Mouse (Mus musculus): ENCODE data around the gene Gm3448. TPM values are rescaled to one million over a fixed set of nuclear protein-coding genes. Genes with fewer than 3 reads are reported as not detected.
A peak's percentile ranks its signal among the peaks of the same experiment; 100 is the strongest.

Gm3448 gene
- total and polyA plus RNA-seq, 3 experiments, result 2.0 to 4.2 (median 3.8) TPM

- dilution Hi-C loops (cut with MboI; ENCODE audit: extremely low pct_ligation_motif_present, extremely low pct_unique_long_range_greater_than_20kb, low sequenced_read_pairs), result no loop called here
- H3K79me2 ChIP-seq (replicated peaks; ENCODE audit: control insufficient read depth, extremely low read depth, insufficient read depth, poor library complexity, severe bottlenecking), result peaks cover 64% of the 10 kb centered on the region
- DNase-seq (ENCODE audit: extremely low read depth), result peak; percentile 83
Observed at GRCm38 (mm10) chr17:14953452-14953851, 87.9 kb downstream of the Gm3448 start.

DNA sequence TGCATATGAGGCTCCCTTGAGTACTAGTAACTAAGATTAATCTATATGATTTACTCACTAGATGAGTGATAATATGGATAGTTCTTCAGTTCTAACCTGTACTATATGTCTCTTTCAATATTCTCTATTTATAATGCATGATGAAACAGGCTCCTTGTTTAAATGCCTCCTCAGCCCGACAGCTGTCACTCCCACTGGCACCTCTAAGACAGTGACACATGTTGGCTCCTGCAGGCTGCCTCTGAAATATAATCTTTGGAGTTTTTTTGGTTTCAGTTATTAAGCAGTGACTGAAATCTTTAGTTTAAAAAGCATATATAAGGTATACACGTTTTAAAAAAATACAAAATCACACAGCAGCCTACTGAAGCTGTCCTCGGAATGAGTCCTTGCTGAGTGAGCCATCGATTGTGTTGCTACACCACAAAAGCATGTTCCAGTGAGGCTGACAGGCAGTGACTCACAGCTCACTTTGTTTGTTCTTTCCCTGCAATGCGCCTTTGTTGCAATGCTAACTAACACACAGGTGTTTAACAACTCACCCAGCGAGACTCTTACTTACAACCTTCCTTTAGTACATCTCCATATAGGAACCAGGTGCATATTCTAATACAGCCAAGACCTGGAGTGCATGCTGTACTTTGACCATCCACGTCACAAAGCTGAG is 92.0 kb downstream of the Gm3448 start:
- dilution Hi-C loops (cut with MboI; ENCODE audit: extremely low pct_ligation_motif_present, extremely low pct_unique_long_range_greater_than_20kb, low sequenced_read_pairs) (no loop called here), in situ Hi-C loops (cut with MboI; ENCODE audit: low pct_ligation_motif_present, low pct_unique_long_range_greater_than_20kb, low sequenced_read_pairs) (no loop called here)
- TF ChIP-seq SIN3A (IDR thresholded peaks at IDR 0.05; ENCODE audit: low read length) (no peak), SMC3 (IDR thresholded peaks at IDR 0.05; ENCODE audit: low read depth, low read length) (no peak), RAD21 (IDR thresholded peaks at IDR 0.05; ENCODE audit: low read depth, low read length) (no peak), MYC (IDR thresholded peaks at IDR 0.05; ENCODE audit: low read depth, low read length) (no peak), ELF1 (IDR thresholded peaks at IDR 0.05; ENCODE audit: low read depth, low read length) (no peak), JUND (conservative IDR thresholded peaks at IDR 0.05; ENCODE audit: low read depth, low read length) (no peak), NRF1 (IDR thresholded peaks at IDR 0.05; ENCODE audit: low read depth, low read length) (no peak), IRF4 (IDR thresholded peaks at IDR 0.05; ENCODE audit: low read depth, low read length) (no peak), CTCF (conservative IDR thresholded peaks at IDR 0.05 in 1 of 2, IDR thresholded peaks at IDR 0.05 in 1 of 2; ENCODE audit: low read depth in 2 of 2, low read length in 2 of 2) (no peak), EP300 (IDR thresholded peaks at IDR 0.05; ENCODE audit: low read length) (no peak), CHD2 (IDR thresholded peaks at IDR 0.05; ENCODE audit: low read length) (no peak), USF2 (conservative IDR thresholded peaks at IDR 0.05; ENCODE audit: low read depth, low read length) (no peak), NELFE (IDR thresholded peaks at IDR 0.05; ENCODE audit: low read depth, low read length) (no peak), RCOR1 (conservative IDR thresholded peaks at IDR 0.05; ENCODE audit: low read depth, low read length) (no peak), MAX (IDR thresholded peaks at IDR 0.05; ENCODE audit: low read length) (no peak), POLR2AphosphoS2 (IDR thresholded peaks at IDR 0.05; ENCODE audit: low read depth, low read length) (no peak), MXI1 (IDR thresholded peaks at IDR 0.05; ENCODE audit: low read depth, low read length) (no peak)
- no peaks in the 10 kb centered on the region for H3K9me3 ChIP-seq (replicated peaks; ENCODE audit: low read length)
- DNase-seq (ENCODE audit: extremely low read depth), result no peak
- H3K4me3 ChIP-seq (replicated peaks in 1 of 3; ENCODE audit: low read depth in 2 of 3, low read length in 2 of 3, poor library complexity in 1 of 3), result no peak overlapping the region
- no peak overlapping the region for H3K9ac ChIP-seq (ENCODE audit: insufficient read depth, low read depth)
- no peak overlapping the region for H3K27ac ChIP-seq (ENCODE audit: insufficient read depth, low read depth)
- H3K36me3 ChIP-seq (replicated peaks in 1 of 2; ENCODE audit: control insufficient read depth in 1 of 2, insufficient read depth in 1 of 2, low read length in 1 of 2), result peaks cover 64 to 98% of the 10 kb centered on the region in 2 experiments
- peaks cover 53% of the 10 kb centered on the region for H3K79me2 ChIP-seq (replicated peaks; ENCODE audit: control insufficient read depth, extremely low read depth, insufficient read depth, poor library complexity, severe bottlenecking)
- H3K4me1 ChIP-seq (ENCODE audit: control insufficient read depth in 1 of 2, insufficient read depth in 2 of 2), result peaks cover 8 to 40% of the 10 kb centered on the region in 2 experiments
- no peak overlapping the region for H3K4me2 ChIP-seq (ENCODE audit: insufficient read depth, low read depth, poor library complexity, severe bottlenecking)
- no peaks in the 10 kb centered on the region for H3K27me3 ChIP-seq (replicated peaks)

More at GRCm38 (mm10) chr17:14953452-14953851, 87.9 kb downstream of the Gm3448 start:
- Histone ChIP-seq H3K4me2 (ENCODE audit: insufficient read depth, low read depth, poor library complexity, severe bottlenecking) (no peak overlapping the region), H3K36me3 (replicated peaks in 1 of 2; ENCODE audit: control insufficient read depth in 1 of 2, insufficient read depth in 1 of 2, low read length in 1 of 2) (peaks cover 61 to 92% of the 10 kb centered on the region in 2 experiments), H3K27me3 (replicated peaks) (no peaks in the 10 kb centered on the region), H3K27ac (ENCODE audit: insufficient read depth, low read depth) (peak overlapping the region; percentile 30), H3K4me3 (replicated peaks in 1 of 3; ENCODE audit: low read depth in 2 of 3, low read length in 2 of 3, poor library complexity in 1 of 3) (no peak overlapping the region), H3K9ac (ENCODE audit: insufficient read depth, low read depth) (no peak overlapping the region), H3K9me3 (replicated peaks; ENCODE audit: low read length) (no peaks in the 10 kb centered on the region), H3K4me1 (ENCODE audit: control insufficient read depth in 1 of 2, insufficient read depth in 2 of 2) (peaks cover 11 to 52% of the 10 kb centered on the region in 2 experiments)
- in situ Hi-C loops (cut with MboI; ENCODE audit: low pct_ligation_motif_present, low pct_unique_long_range_greater_than_20kb, low sequenced_read_pairs), result no loop called here
- TF ChIP-seq RAD21 (IDR thresholded peaks at IDR 0.05; ENCODE audit: low read depth, low read length), result no peak
- peak; percentile 53; the same call in 1 of the 2 replicates for TF ChIP-seq MYC (IDR thresholded peaks at IDR 0.05; ENCODE audit: low read depth, low read length)
- no peak for TF ChIP-seq MAZ (IDR thresholded peaks at IDR 0.05; ENCODE audit: low read depth, low read length)
- no peak for TF ChIP-seq KAT2A (IDR thresholded peaks at IDR 0.05; ENCODE audit: insufficient replicate concordance, low read length)
- TF ChIP-seq POLR2A (IDR thresholded peaks at IDR 0.05; ENCODE audit: low read depth, low read length), result peak; percentile 26
- no peak for TF ChIP-seq TCF12 (IDR thresholded peaks at IDR 0.05; ENCODE audit: low read depth, low read length)
- 0 out of 2 replicates have a peak, but pooled peaks have one; percentile 18 for TF ChIP-seq HCFC1 (IDR thresholded peaks at IDR 0.05; ENCODE audit: low read depth, low read length)
- no peak for TF ChIP-seq BHLHE40 (IDR thresholded peaks at IDR 0.05; ENCODE audit: low read depth, low read length)
- TF ChIP-seq USF1 (IDR thresholded peaks at IDR 0.05; ENCODE audit: low read depth, low read length), result no peak
- no peak for TF ChIP-seq ETS1 (conservative IDR thresholded peaks at IDR 0.05; ENCODE audit: low read depth, low read length)
- no peak for TF ChIP-seq GABPA (IDR thresholded peaks at IDR 0.05; ENCODE audit: insufficient replicate concordance, low read depth, low read length)
- no peak for TF ChIP-seq USF2 (conservative IDR thresholded peaks at IDR 0.05; ENCODE audit: low read depth, low read length)
- TF ChIP-seq JUN (IDR thresholded peaks at IDR 0.05; ENCODE audit: insufficient read depth, low read depth, low read length), result no peak
- TF ChIP-seq SMC3 (IDR thresholded peaks at IDR 0.05; ENCODE audit: low read depth, low read length), result no peak
- TF ChIP-seq TBP (conservative IDR thresholded peaks at IDR 0.05; ENCODE audit: low read depth, low read length), result 0 out of 2 replicates have a peak, but pooled peaks have one; percentile 48
- no peak for TF ChIP-seq ZMIZ1 (IDR thresholded peaks at IDR 0.05; ENCODE audit: low read depth, low read length)
- no peak for TF ChIP-seq RCOR1 (conservative IDR thresholded peaks at IDR 0.05; ENCODE audit: low read depth, low read length)
- no peak for TF ChIP-seq NRF1 (IDR thresholded peaks at IDR 0.05; ENCODE audit: low read depth, low read length)
- TF ChIP-seq JUND (conservative IDR thresholded peaks at IDR 0.05; ENCODE audit: low read depth, low read length), result no peak
- TF ChIP-seq PAX5 (IDR thresholded peaks at IDR 0.05; ENCODE audit: low read length), result no peak
- TF ChIP-seq MAX (IDR thresholded peaks at IDR 0.05; ENCODE audit: low read length), result peak; percentile 58; the same call in 1 of the 2 replicates
- peak; percentile 57; the same call in 1 of the 2 replicates for TF ChIP-seq MXI1 (IDR thresholded peaks at IDR 0.05; ENCODE audit: low read depth, low read length)
- no peak for TF ChIP-seq MAFK (IDR thresholded peaks at IDR 0.05; ENCODE audit: insufficient replicate concordance, low read length)
- TF ChIP-seq ZC3H11A (IDR thresholded peaks at IDR 0.05; ENCODE audit: low read depth, low read length), result no peak
- no peak for TF ChIP-seq CHD2 (IDR thresholded peaks at IDR 0.05; ENCODE audit: low read length)
- TF ChIP-seq POLR2AphosphoS2 (IDR thresholded peaks at IDR 0.05; ENCODE audit: low read depth, low read length), result no peak
- no peak for TF ChIP-seq EP300 (IDR thresholded peaks at IDR 0.05; ENCODE audit: low read length)
- no peak for TF ChIP-seq MEF2A (IDR thresholded peaks at IDR 0.05; ENCODE audit: borderline replicate concordance, low read depth, low read length)
- no peak; the same call in 1 of the 2 replicates for TF ChIP-seq IRF4 (IDR thresholded peaks at IDR 0.05; ENCODE audit: low read depth, low read length)
- TF ChIP-seq CHD1 (IDR thresholded peaks at IDR 0.05; ENCODE audit: low read depth, low read length), result no peak
- TF ChIP-seq ZKSCAN1 (IDR thresholded peaks at IDR 0.05; ENCODE audit: borderline replicate concordance, low read depth, low read length), result no peak
- TF ChIP-seq NELFE (IDR thresholded peaks at IDR 0.05; ENCODE audit: low read depth, low read length), result no peak
- no peak for TF ChIP-seq CTCF (conservative IDR thresholded peaks at IDR 0.05 in 1 of 2, IDR thresholded peaks at IDR 0.05 in 1 of 2; ENCODE audit: low read depth in 2 of 2, low read length in 2 of 2)
- no peak for TF ChIP-seq UBTF (IDR thresholded peaks at IDR 0.05; ENCODE audit: low read depth, low read length)
- no peak for TF ChIP-seq SIN3A (IDR thresholded peaks at IDR 0.05; ENCODE audit: low read length)
- no peak for TF ChIP-seq E2F4 (IDR thresholded peaks at IDR 0.05; ENCODE audit: insufficient replicate concordance, low read depth, low read length)
- TF ChIP-seq ZNF384 (IDR thresholded peaks at IDR 0.05; ENCODE audit: low read depth, low read length), result no peak
- TF ChIP-seq ELF1 (IDR thresholded peaks at IDR 0.05; ENCODE audit: low read depth, low read length), result peak; percentile 71
